Mouse (Mus musculus): ENCODE data around the gene Ncor2. TPM values are rescaled to one million over a fixed set of nuclear protein-coding genes. Genes with fewer than 3 reads are reported as not detected.

The Ncor2 gene
- total RNA-seq, 2 experiments from 2014 or later, result 167 to 240 TPM

GRCm38 (mm10) chr5:125017332-125017731 is 161.7 kb downstream of the Ncor2 start:
- DNase-seq (ENCODE audit: low spot score in 2 of 2), result peak in 1 of 2 experiments; percentile 47

GRCm38 (mm10) chr5:125016421-125017242 is 162.4 kb downstream of the Ncor2 start:
- DNase-seq (ENCODE audit: low spot score in 2 of 2), result no peak
- intact Hi-C loops (cut with DNase I), result loop anchor here (1.0 to 5.0 kb wide), 2 partner anchors 12 to 256 kb away; no protein-coding TSS in a partner anchor

More at GRCm38 (mm10) chr5:125017332-125017731, 161.7 kb downstream of the Ncor2 start:
- intact Hi-C loops (cut with DNase I), result loop anchor here (1.0 to 5.0 kb wide), 2 partner anchors 11 to 255 kb away; no protein-coding TSS in a partner anchor

GRCm38 (mm10) chr5:125015576-125015975 is 163.4 kb downstream of the Ncor2 start:
- intact Hi-C loops (cut with DNase I), result loop anchor here (2.0 to 5.0 kb wide), 2 partner anchors 115 to 257 kb away; no protein-coding TSS in a partner anchor
- no peak for DNase-seq (ENCODE audit: low spot score in 2 of 2)

GRCm38 (mm10) chr5:125015066-125015465 is 164.0 kb downstream of the Ncor2 start:
- intact Hi-C loops (cut with DNase I), result loop anchor here (2.0 to 5.0 kb wide), 2 partner anchors 114 to 257 kb away; no protein-coding TSS in a partner anchor
- no peak for DNase-seq (ENCODE audit: low spot score in 2 of 2)

GRCm38 (mm10) chr5:125014497-125014896 is 164.5 kb downstream of the Ncor2 start:
- DNase-seq (ENCODE audit: low spot score in 2 of 2), result peak; percentile 62 to 63
- intact Hi-C loops (cut with DNase I), result loop anchor here (2.0 kb wide), 1 partner anchor 114 kb away; no protein-coding TSS in a partner anchor

- DNase-seq (ENCODE audit: low spot score in 2 of 2), result no peak
These were observed 167.4 kb downstream of the Ncor2 start for GRCm38 (mm10) chr5:125011628-125012027.

GRCm38 (mm10) chr5:125011166-125011565 is 167.9 kb downstream of the Ncor2 start:
- DNase-seq (ENCODE audit: low spot score in 2 of 2), result no peak
- intact Hi-C loops (cut with DNase I), result no loop called here

More at GRCm38 (mm10) chr5:125011628-125012027, 167.4 kb downstream of the Ncor2 start:
- intact Hi-C loops (cut with DNase I), result no loop called here

GRCm38 (mm10) chr5:125006896-125007295 is 172.1 kb downstream of the Ncor2 start:
- peak in 1 of 2 experiments; percentile 7 for DNase-seq (ENCODE audit: low spot score in 2 of 2)
- intact Hi-C loops (cut with DNase I), result no loop called here

- peak in 1 of 2 experiments; percentile 6 for DNase-seq (ENCODE audit: low spot score in 2 of 2)
- intact Hi-C loops (cut with DNase I), result no loop called here
These were observed 173.0 kb downstream of the Ncor2 start for GRCm38 (mm10) chr5:125005871-125006652.

- intact Hi-C loops (cut with DNase I), result loop anchor here (5.0 kb wide), 1 partner anchor 62 kb away; no protein-coding TSS in a partner anchor
- DNase-seq (ENCODE audit: low spot score in 2 of 2), result no peak
These were observed 175.2 kb downstream of the Ncor2 start for GRCm38 (mm10) chr5:125003873-125004255.

- no peak for DNase-seq (ENCODE audit: low spot score in 2 of 2)
- intact Hi-C loops (cut with DNase I), result loop anchor here (5.0 kb wide), 1 partner anchor 61 kb away; no protein-coding TSS in a partner anchor
These were observed 175.8 kb downstream of the Ncor2 start, which contains the start of gene Rflna for GRCm38 (mm10) chr5:125002969-125003872. Gene Rflna (plus strand): TSS chr5:125003221.

- intact Hi-C loops (cut with DNase I), result loop anchor here (5.0 kb wide), 1 partner anchor 59 kb away; no protein-coding TSS in a partner anchor
- DNase-seq (ENCODE audit: low spot score in 2 of 2), result no peak
These were observed 178.2 kb downstream of the Ncor2 start for GRCm38 (mm10) chr5:125000756-125001250.

- DNase-seq (ENCODE audit: low spot score in 2 of 2), result no peak
- intact Hi-C loops (cut with DNase I), result no loop called here
These were observed 181.1 kb downstream of the Ncor2 start for GRCm38 (mm10) chr5:124997913-124998312.

- peak; percentile 71 to 79 for DNase-seq (ENCODE audit: low spot score in 2 of 2)
- intact Hi-C loops (cut with DNase I), result no loop called here
These were observed 182.2 kb downstream of the Ncor2 start for GRCm38 (mm10) chr5:124996816-124997215.

- intact Hi-C loops (cut with DNase I), result no loop called here
- no peak for DNase-seq (ENCODE audit: low spot score in 2 of 2)
These were observed 186.1 kb downstream of the Ncor2 start for GRCm38 (mm10) chr5:124992891-124993290.

- DNase-seq (ENCODE audit: low spot score in 2 of 2), result no peak
- intact Hi-C loops (cut with DNase I), result no loop called here
These were observed 186.7 kb downstream of the Ncor2 start for GRCm38 (mm10) chr5:124992323-124992722.

- intact Hi-C loops (cut with DNase I), result no loop called here
- DNase-seq (ENCODE audit: low spot score in 2 of 2), result no peak
These were observed 189.3 kb downstream of the Ncor2 start for GRCm38 (mm10) chr5:124989724-124990123.

GRCm38 (mm10) chr5:124986656-124987055 is 192.4 kb downstream of the Ncor2 start:
- intact Hi-C loops (cut with DNase I), result no loop called here
- DNase-seq (ENCODE audit: low spot score in 2 of 2), result no peak

GRCm38 (mm10) chr5:124986222-124986621 is 192.8 kb downstream of the Ncor2 start:
- DNase-seq (ENCODE audit: low spot score in 2 of 2), result no peak
- intact Hi-C loops (cut with DNase I), result no loop called here

All from left cerebral cortex, postnatal 36 days (tissue).